Mouse (Mus musculus): Measurements from ENCODE around the gene Spon2. TPM values are rescaled to one million over a fixed set of nuclear protein-coding genes. Genes with fewer than 3 reads are reported as not detected.

Gene Spon2
- total RNA-seq (2023): 0.53 TPM

DNA sequence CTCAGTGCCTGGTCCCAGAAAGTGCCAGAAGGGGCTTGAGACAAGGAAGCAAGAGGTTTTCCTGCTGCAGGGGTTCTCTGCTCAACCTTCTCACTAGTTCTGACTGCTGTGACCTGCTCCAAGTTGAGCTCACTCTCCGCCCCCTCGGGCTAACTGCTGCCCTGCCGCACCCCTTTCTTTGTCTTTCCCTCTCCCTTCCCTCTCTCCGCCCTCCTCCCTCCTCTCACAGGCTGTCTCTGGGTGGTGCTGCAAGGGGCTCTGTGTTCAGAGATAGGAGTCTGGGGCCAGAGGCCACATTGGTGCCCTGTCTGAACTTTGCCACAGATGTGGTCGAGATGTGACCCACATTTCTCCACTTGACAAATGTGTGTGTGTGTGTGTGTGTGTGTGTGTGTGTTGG lies at the start of gene Spon2:
Gene Spon2 (minus strand): TSS at position 375 of the 400 bp plus-strand sequence.

Other genes with a start within 250 kb of the Spon2 start
- 123 TPM for gene Ywhah, start 199.6 kb downstream of the Spon2 start, total RNA-seq (2023)
- gene Slc5a1, start 114.2 kb downstream of the Spon2 start, total RNA-seq (2023): not detected
- gene Ctbp1, start 56.5 kb upstream of the Spon2 start, total RNA-seq (2023): 232 TPM
- 68.7 TPM for gene Maea, start 117.1 kb upstream of the Spon2 start, total RNA-seq (2023)
- 21.1 TPM for gene Uvssa, start 160.1 kb upstream of the Spon2 start, total RNA-seq (2023)
- gene Nkx1-1, start 215.5 kb upstream of the Spon2 start, total RNA-seq (2023): not detected